Mouse (Mus musculus): Measurements from ENCODE around the gene Aifm3. TPM values are rescaled to one million over a fixed set of nuclear protein-coding genes. Genes with fewer than 3 reads are reported as not detected.
"Not testable (repeated sequence)": the region's sequence is repeated elsewhere in the genome, so short reads cannot be mapped to it uniquely, and the experiment has no call there.

Gene Aifm3
- total RNA-seq, 1 experiment from 2014 or later: 5.1 TPM

- DNase-seq: no peak
These were observed 10.0 kb downstream of the Aifm3 start for GRCm38 (mm10) chr16:17499249-17499883.

GRCm38 (mm10) chr16:17502681-17503080 lies 13.3 kb downstream of the Aifm3 start:
- no peak for DNase-seq

- DNase-seq: no peak
These were observed 17.7 kb downstream of the Aifm3 start for GRCm38 (mm10) chr16:17507018-17507552.

- DNase-seq: not testable (repeated sequence)
These were observed 18.6 kb downstream of the Aifm3 start for GRCm38 (mm10) chr16:17508031-17508430.

- peak; percentile 93 for DNase-seq
These were observed 19.3 kb downstream of the Aifm3 start, which contains the start of gene Lztr1 for GRCm38 (mm10) chr16:17508546-17509239. Lztr1 (plus strand) TSS chr16:17508688.

- no peak for DNase-seq
These were observed 19.8 kb downstream of the Aifm3 start for GRCm38 (mm10) chr16:17509240-17509597.

GRCm38 (mm10) chr16:17510143-17510542 lies 20.7 kb downstream of the Aifm3 start:
- DNase-seq: no peak

GRCm38 (mm10) chr16:17510686-17511085 lies 21.3 kb downstream of the Aifm3 start:
- no peak for DNase-seq

GRCm38 (mm10) chr16:17511431-17511830 lies 22.0 kb downstream of the Aifm3 start:
- no peak for DNase-seq

GRCm38 (mm10) chr16:17518910-17519309 lies 29.5 kb downstream of the Aifm3 start:
- no peak for DNase-seq

GRCm38 (mm10) chr16:17524156-17524555 lies 34.7 kb downstream of the Aifm3 start:
- no peak for DNase-seq

- no peak for DNase-seq
These were observed 36.1 kb downstream of the Aifm3 start for GRCm38 (mm10) chr16:17525524-17525923.

- DNase-seq: no peak
These were observed 36.8 kb downstream of the Aifm3 start for GRCm38 (mm10) chr16:17526223-17526622.

- DNase-seq: no peak
These were observed 38.2 kb downstream of the Aifm3 start for GRCm38 (mm10) chr16:17527606-17528005.

GRCm38 (mm10) chr16:17528276-17528675 lies 38.9 kb downstream of the Aifm3 start:
- DNase-seq: no peak

GRCm38 (mm10) chr16:17529981-17530586 lies 40.7 kb downstream of the Aifm3 start:
- peak; percentile 42 for DNase-seq

- DNase-seq: peak; percentile 99
These were observed 41.4 kb downstream of the Aifm3 start, which contains the start of gene Thap7 for GRCm38 (mm10) chr16:17530640-17531288. Thap7 (minus strand) TSS chr16:17531136.

- peak; percentile 43 for DNase-seq
These were observed 42.9 kb downstream of the Aifm3 start for GRCm38 (mm10) chr16:17532271-17532670.

GRCm38 (mm10) chr16:17532676-17533329 lies 43.4 kb downstream of the Aifm3 start:
- no peak for DNase-seq

GRCm38 (mm10) chr16:17536584-17536983 lies 47.2 kb downstream of the Aifm3 start:
- no peak for DNase-seq

- DNase-seq: no peak
These were observed 53.2 kb downstream of the Aifm3 start for GRCm38 (mm10) chr16:17542632-17543031.

GRCm38 (mm10) chr16:17552837-17553236 lies 63.4 kb downstream of the Aifm3 start:
- DNase-seq: no peak

Measured in adrenal gland, postnatal 14 days (tissue).